Mouse (Mus musculus): ENCODE data around the gene Mettl9.
A peak's percentile ranks its signal among the peaks of the same experiment; 100 is the strongest.

Gene Mettl9

DNA sequence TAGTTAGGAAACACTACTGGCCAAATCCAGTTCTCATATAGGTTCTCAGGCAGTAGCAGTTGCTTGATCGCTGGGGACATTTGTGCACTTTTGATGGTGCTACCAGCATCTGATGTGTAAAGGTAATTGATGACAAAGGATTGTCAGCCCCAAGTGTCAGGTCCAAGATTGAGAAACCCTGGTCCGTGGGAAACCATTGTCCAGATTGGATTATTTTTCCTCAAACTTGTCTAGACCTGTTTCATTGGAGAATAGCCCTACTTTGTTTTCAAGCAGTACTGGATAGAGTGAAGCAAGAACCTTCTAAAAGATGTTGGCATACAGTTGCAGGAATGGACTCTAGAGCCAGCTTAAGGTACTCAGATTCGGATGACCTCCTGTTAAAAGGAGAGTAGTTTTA, 8.8 kb downstream of the Mettl9 start:
- ATAC-seq (ENCODE audit: insufficient number of reproducible peaks, low FRiP score, low TSS enrichment), result no peak

DNA sequence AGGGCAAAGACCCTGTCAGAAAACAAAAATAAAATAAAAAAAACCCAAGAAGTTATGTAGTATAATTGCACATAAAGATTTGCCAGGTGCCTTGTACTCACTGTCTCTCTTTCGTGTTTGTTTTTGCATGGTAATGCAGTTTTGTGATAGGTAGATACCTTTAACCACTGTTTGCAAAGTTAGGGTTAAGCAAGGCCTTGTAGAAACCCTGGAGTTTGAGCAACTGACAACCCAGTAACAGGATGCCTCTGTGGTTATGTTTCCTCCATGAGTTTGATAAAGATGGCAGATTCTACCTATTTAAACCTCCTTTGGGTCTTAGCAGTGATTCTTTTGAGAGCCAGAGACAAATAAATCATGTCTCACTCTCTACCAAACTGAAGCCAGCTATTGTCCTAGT, 9.3 kb downstream of the Mettl9 start:
- no peak for ATAC-seq (ENCODE audit: insufficient number of reproducible peaks, low FRiP score, low TSS enrichment)

DNA sequence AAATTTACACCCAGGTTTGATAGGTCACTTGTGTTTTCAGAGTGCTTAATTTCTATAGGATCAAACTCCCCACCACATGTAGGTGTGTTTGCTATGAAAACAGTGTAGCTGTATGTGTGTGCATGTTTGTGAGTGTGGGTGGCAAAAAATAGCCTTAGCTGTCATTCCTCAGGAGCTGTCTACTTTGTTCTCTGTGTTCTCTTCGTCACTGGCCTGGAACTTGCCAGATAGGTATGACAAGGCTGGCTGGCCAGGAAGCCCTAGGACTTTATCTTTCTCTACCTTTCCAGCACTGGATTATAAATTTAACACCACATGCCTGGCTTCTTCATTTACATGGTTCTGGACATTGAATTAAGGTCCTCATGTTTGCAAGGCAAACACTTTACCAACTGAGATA, 10.0 kb downstream of the Mettl9 start:
- no peak for ATAC-seq (ENCODE audit: insufficient number of reproducible peaks, low FRiP score, low TSS enrichment)

DNA sequence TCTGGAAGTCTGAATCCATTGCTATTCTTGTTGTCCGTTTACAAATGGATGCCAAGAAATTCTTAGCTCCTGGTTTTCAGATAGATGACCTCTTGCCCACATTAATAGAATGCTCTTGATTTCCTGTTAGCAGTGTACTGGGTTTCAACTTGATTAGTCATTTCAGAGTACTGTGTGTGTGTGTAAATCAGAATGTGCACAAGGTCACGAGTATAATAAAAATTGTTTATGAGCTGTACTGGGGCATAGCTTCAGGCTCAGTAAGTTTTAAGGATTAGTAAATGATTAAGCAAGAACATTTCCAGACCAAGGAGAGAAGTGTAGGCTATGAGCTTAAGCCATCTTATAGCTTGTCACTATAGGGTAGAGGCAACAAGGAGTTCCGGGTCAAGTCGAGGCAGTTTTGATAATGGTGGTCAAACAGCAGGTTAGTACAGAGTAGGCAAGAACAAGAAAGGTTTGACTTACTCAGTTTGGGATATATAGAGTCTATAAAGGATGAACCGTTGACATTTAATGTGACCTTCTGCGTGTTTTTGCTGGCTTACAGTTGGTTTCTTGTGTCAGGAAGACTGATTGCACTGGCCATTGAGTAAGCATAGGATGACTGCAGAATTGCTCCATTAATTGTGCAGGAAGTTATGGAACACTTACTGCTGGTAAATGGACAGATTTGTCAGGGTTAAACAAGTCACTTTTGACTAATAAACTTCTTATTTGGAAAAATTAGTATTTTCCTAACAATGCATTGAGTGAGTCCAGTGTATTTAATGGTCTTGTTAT, 11.6 kb downstream of the Mettl9 start:
- no peak for ATAC-seq (ENCODE audit: insufficient number of reproducible peaks, low FRiP score, low TSS enrichment)

DNA sequence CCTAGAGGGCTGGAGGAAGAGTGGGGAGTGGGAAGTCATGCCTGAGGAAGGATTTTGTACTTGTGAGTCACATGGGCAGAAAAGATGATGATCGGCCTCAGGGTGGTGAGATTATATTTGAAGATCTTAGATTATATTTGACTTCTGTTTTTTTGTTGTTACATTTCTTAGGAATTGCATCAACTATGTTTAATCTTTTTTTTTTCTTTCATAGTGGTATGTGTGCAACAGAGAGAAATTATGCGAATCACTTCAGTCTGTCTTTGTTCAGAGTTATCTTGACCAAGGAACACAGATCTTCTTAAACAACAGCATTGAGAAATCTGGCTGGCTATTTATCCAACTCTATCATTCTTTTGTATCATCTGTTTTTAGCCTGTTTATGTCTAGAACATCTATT, 13.4 kb downstream of the Mettl9 start:
- no peak for ATAC-seq (ENCODE audit: insufficient number of reproducible peaks, low FRiP score, low TSS enrichment)

DNA sequence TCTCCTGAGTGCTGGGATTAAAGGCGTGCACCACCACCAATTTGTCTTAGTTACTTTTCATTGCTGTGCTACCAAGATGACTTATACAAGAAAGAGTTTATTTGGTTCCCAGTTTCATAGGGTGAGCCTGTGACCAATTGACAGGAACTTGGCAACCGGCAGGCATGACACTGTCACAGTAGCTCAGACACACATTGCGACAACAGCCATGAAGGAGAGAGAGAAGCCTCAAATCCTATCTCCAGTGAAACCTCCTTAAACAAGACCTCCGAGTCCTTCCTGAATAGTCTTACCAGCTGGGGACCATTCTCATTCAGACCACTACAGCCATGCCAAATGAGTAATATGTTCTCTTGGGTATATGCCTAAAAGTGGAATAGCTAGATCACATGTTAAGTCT, 18.8 kb downstream of the Mettl9 start:
- ATAC-seq (ENCODE audit: insufficient number of reproducible peaks, low FRiP score, low TSS enrichment), result no peak

DNA sequence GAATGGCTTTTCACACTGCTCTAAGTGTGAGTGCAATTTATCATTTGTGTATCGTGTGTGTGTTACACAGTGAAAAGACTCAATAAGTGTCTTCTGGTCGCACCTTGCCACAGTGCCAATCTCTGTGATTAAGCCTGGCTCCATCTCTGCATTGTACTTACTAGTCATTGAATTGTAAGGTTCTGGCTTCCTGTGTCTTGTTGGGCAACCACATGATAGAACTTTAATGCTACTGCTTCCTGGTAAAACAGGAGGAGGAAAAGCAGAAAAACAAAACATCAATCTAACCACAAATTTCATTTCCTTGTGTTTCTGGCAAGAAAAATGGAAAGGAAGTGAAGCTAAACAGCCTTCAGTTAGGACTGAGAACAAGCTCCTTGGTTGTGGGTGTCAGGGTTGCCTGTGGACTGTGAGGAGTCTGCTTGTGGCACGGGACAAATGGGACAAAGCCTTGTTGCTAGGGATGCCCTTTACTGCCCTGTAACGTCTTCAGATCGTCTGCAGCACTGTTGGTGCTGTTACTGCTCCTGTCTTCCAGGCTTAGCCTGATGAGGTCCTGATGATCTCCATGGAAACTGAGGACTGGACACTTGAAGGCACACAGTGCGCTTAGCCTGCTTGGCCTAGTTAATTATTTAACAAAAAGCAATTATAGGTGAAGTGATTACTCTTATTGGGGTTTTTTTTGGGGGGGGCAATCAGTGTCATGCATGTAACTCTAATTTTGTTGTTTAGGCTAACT, 25.4 kb downstream of the Mettl9 start:
- ATAC-seq (ENCODE audit: insufficient number of reproducible peaks, low FRiP score, low TSS enrichment), result no peak

DNA sequence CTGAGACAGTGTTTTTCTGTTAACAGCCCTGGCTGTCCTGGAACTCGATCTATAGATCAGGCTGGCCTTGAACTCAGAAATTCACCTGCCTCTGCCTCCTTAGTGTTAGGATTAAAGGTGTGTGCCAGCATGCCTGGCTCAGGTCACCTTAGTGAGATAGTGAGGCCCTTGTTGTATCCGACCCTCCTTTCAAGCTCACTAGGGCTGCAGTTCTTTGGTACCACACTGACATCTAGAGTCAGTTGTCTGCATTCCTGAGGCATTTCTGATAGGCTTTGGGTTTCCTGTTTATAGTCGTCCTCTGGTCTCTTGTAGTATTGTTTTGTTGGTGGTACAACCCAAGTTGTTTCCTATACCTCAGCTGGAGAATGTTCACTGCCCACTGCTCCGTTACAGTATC, 30.1 kb downstream of the Mettl9 start:
- ATAC-seq (ENCODE audit: insufficient number of reproducible peaks, low FRiP score, low TSS enrichment), result no peak

DNA sequence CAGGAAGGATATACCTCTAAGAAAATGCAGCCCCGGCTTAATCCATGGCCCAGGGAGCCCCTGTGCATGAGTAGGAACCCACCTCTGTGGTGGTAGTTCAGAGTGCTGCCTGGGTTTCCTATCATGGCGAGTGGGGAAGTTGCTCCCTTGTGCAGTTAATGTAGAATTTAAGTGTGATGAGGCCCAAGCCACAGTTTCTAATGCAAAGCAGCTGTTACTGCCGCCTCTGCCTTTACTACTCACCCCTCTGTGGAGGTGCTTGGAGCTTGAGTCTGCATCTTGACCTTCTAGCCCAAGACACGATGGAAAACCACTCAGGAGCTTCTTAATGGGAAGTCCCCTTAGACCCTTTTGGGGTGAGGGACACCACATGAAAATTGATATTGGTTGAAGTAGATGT, 37.0 kb downstream of the Mettl9 start:
- ATAC-seq (ENCODE audit: insufficient number of reproducible peaks, low FRiP score, low TSS enrichment), result no peak

DNA sequence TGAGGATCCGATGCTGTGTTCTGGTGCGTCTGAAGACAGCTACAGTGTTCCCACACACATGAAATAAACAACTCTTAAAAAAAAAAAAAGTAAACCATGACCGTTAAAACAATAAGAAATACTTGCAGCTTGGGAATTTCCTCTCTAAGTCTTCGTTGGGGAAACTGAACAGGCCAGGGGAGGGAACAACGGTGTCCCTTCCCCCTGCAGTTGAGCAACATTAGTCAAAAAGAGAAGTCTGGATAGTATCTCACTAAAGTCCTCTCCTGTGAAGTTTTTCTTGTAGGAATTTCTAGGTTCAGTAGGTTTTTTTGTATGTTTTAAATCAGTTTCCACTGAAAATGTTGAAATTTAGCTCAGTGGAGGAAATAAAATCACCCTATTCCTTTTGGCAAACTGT, 38.3 kb downstream of the Mettl9 start:
- ATAC-seq (ENCODE audit: insufficient number of reproducible peaks, low FRiP score, low TSS enrichment), result no peak

DNA sequence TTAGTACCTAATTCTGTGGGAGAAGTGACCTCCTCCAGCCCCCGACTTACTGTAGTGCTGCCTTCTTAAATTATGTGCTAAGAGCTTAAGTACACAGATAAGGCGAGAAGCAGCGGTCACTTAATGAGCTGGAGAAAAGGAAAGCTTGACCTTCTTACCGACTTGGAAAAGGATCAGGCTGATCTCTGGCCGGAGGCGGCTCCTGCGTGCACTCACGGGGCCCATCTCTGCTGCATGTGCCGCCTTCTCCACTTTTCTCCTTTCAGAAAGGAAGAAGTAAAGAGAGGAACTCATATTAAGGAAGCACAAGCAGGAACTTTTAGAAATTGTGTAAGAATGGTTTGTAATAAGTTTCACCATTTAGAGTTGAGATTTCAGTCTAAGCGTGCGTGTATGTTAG, 40.0 kb downstream of the Mettl9 start, which contains the start of gene Igsf6:
Gene Igsf6, minus strand, starts transcription at position 292 of the 400 bp plus-strand sequence.
- ATAC-seq (ENCODE audit: insufficient number of reproducible peaks, low FRiP score, low TSS enrichment), result no peak

DNA sequence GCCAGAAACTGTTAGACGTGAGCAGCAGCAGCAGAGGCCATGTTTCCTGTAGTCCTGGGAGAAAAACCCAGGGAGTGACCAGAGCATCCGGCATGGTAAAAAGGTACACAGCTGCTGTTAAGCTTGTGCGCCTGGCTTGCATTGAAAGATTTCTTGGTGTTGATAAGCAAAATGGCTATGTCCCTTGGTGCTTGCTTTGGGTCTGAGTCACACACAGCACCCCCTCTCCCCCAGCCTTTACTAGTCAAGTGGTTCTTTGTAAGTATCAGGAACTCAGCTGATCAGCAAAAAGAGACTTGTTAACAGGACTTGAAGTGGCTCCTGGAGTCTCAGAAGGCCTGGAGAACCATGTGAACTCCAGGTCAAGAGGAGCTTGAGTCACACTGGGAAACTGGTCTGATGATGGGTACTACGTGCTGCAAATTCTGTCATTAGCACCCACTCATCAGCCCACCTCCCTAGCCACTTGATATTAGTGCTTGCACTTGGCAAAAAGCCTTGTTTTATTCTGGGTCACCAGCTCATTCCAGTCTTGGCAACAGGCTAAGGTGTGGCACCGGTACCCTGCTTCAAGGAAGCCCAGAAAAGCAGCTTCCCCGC, 40.7 kb downstream of the Mettl9 start:
- ATAC-seq (ENCODE audit: insufficient number of reproducible peaks, low FRiP score, low TSS enrichment), result no peak

DNA sequence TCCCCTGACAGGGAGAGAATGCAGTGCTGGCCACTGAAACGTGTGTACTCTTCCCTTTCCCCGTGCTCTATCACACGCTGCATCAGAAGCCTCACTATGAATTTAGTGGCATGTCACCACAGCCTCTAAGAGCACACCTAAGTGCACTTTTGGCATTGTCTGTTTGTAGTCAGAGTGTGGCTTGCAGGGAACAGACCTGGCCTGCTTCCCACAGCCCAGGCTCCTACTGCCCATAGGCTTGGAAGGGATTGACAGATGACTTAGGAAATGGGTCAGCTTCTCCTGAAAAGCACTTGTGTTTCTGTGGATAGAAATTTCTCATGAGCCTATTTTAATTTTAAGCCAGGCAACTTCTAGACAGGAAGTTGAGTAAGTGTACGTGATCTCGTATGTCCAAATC, 41.2 kb downstream of the Mettl9 start:
- peak; percentile 46; the same call in 1 of the 2 replicates for ATAC-seq (ENCODE audit: insufficient number of reproducible peaks, low FRiP score, low TSS enrichment)

DNA sequence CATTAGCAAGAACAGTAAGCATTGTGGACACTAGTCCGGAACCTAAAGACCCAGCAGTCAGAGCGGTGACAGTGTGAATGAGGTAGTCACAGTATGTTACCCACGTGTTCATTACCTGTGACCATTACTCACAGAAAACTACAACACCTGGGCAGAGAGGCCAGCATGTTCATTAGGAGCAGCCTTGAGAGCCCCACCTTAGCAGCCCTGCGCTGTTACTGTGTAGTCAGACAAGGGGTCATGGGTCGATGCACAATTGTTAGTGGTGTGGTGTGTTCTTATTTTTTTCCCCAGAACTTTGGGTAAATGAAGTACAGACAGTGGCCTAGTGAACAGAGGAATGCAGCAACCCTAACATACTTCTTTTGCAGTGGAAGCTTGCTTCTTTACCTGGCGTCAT, 43.1 kb downstream of the Mettl9 start:
- no peak for ATAC-seq (ENCODE audit: insufficient number of reproducible peaks, low FRiP score, low TSS enrichment)

DNA sequence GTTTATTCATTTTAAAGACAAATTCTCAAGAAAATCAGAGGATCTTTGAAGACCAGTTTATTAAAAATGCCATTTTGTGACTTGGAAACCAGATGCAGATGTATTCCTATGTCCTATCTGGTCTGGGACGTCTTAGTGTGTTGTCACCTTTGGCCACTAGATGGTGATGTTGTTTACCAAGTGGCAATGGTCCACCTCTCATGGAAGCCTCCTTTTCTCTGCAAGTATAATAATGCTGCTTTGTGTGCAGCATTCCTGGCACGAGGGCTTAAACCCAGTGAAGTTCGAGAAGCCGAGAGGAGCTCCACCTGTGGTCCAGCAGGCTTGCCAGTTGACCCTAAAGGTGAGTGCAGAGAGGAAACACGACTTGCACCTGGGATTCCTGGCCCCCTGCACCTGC, 43.6 kb downstream of the Mettl9 start:
- peak; percentile 47 for ATAC-seq (ENCODE audit: insufficient number of reproducible peaks, low FRiP score, low TSS enrichment)

DNA sequence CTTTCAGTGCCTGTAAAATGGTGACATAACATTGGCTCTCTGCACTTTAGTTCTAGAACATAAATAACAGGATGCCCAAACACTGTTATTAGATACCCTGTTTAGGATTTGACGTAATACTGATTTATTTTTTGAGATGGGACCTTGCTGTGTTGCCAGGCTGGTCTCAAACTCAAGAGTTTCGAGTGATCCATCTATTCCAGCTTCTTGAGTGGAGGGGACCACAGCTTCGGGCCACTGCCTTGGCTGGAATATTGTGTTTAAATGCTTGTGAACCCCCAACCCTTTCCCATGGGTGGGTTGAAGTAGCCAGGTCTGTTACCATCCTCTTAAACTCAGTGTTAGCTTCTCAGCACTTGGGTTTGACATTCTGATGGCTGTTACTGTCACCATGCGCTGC, 47.1 kb downstream of the Mettl9 start, which contains the start of gene Otoa:
Gene Otoa, plus strand, starts transcription at position 301 of the 400 bp plus-strand sequence.
- ATAC-seq (ENCODE audit: insufficient number of reproducible peaks, low FRiP score, low TSS enrichment), result no peak

DNA sequence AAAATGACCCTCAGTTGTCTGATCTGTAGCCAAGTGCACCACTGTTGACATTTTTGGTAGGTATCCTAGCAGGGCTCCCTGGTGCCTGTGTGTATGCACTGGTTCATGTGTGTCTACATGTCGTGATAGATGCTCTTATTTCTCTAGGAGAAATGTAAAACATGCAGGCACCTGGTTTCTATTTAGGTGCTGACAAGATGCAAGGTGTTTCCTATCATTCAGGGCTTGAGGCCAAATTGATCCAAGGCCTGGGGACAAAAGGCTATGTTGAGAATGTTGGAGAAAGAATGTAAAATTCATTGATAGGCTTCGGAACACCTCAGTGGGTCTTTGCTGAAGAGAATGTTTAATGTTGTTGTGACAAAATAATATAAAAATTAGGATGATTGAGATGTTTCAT, 47.6 kb downstream of the Mettl9 start:
- no peak for ATAC-seq (ENCODE audit: insufficient number of reproducible peaks, low FRiP score, low TSS enrichment)

DNA sequence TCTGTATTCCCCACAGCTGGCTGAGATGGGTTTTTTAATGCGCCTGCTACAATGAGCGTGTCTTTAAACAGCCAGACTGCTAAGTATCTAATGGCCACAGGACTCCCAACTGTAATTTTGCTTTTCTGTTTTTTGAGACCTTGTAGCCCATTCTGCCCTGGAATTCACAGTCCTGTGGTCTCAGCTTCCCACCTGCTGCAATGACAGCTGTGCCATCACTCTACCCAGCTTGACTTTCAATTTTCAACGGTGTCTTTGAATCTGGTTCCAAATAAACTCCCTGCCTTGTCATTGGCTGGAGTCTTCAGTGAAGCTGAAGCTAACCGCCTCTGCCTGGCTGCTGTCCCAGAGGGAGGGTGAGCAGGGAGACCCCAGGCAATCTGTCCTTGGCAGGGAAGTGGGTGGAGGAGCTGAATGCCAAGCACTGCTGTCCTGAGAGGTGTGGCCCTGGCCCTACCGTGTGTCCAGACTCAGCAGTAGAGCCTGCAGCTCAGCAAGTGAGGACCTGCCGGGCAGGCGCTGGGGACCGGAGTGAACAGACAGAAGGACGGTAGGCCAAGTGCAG, 48.8 kb downstream of the Mettl9 start:
- ATAC-seq (ENCODE audit: insufficient number of reproducible peaks, low FRiP score, low TSS enrichment), result no peak

DNA sequence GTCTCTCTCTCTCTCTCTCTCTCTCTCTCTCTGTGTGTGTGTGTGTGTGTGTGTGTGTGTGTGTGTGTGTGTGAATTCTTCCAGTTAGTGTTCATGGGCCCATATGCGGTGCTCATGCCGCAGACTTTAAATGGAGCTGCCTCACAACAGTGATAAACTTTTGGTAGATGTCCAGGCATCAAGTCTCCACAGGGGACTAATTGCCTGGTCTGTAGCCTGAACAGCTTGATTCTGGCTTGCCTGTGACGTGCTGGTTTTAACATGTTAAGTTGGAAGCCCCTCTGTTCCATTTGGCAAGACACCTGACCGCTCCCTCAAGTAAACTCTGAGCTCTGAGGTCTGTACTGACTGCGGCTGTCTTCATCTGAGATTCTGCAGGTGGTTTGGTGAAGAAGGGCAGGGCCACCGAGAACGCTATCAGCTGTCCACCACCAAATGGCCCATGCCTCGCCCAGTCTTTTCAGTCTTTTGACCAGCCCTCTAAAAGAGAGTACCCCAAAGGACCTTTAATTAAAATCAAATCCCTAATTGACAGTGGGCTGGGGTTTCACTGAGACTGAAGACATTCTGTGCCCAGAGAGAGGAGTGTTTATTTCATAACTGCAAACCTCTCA, 50.7 kb downstream of the Mettl9 start:
- no peak for ATAC-seq (ENCODE audit: insufficient number of reproducible peaks, low FRiP score, low TSS enrichment)

DNA sequence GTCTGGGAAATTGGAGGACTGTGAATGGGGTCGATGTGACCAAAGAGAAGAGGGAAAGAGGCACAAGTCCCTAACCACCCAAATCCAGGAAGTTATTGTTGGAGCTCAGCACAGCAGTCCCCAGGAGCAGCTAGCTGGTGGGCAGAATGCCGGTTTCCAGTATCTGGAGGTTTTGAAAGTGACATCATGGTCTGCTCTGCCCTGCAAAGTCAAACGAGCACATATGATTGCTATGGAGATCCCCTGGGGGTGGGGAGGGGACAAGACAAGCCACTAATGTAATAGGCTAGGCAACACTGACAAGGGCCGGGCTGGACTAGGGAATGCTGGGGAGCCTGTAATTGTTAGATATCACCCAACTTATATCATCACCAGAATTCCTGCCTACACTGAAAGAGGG, 51.3 kb downstream of the Mettl9 start:
- ATAC-seq (ENCODE audit: insufficient number of reproducible peaks, low FRiP score, low TSS enrichment), result no peak

DNA sequence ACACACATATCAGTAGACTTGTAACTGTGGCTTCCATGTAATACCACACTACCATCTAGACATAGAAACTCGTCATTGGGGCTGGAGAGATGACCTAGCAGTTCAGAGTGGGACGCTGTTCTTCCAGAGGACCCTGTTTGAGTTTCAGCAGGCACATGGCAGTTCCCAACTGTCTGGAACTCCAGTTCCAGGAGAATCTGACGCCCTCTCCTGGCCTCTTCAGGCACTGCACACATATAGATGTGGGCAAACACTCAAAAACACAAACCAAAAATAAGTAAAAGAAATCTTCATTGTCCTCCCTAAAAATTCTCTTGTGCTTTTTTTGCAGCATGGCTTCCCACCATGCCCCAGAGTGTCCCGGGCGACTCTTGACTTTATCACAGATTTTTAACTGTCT, 54.5 kb downstream of the Mettl9 start:
- no peak for ATAC-seq (ENCODE audit: insufficient number of reproducible peaks, low FRiP score, low TSS enrichment)

All from cerebellum, adult (tissue).